Mouse (Mus musculus): ENCODE measurements at regions not wholly inside any gene's neighbourhood (a gene's known extent, or its start where the extent isn't known, plus 50 kb on each side); places are given as distances from the start of the nearest gene placed in this dataset.

DNA sequence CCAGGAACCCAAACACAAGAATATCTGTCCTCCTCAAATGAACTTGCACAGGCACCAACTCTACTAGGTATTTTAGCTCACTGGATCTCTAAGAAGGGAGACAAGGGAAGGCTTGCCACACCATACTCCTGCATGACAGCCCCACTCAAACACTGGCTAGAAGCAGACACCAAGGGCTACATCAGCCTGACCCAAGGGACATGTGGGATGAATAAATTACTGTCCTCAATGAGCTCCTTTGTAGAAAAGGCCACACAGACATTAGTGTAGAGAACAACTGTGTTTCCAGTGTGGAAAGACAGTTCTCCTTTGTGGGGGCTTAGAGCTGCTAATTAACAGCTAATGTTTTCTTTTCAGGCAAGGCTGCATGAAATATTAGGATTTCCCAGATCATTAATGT lies 335.9 kb upstream of the Clnk start:
- Histone ChIP-seq H3K4me3 (replicated peaks in 1 of 3; ENCODE audit: low read depth in 2 of 3, low read length in 2 of 3, poor library complexity in 1 of 3) (no peak overlapping the region), H3K4me1 (ENCODE audit: control insufficient read depth in 1 of 2, insufficient read depth in 2 of 2) (peaks cover 0 to 4% of the 10 kb centered on the region in 2 experiments; a peak in 1 of 4 replicates), H3K36me3 (replicated peaks in 1 of 2; ENCODE audit: control insufficient read depth in 1 of 2, insufficient read depth in 1 of 2, low read length in 1 of 2) (no peaks in the 10 kb centered on the region), H3K27ac (ENCODE audit: insufficient read depth, low read depth) (no peak overlapping the region), H3K79me2 (replicated peaks; ENCODE audit: control insufficient read depth, extremely low read depth, insufficient read depth, poor library complexity, severe bottlenecking) (no peaks in the 10 kb centered on the region), H3K4me2 (ENCODE audit: insufficient read depth, low read depth, poor library complexity, severe bottlenecking) (no peak overlapping the region), H3K9ac (ENCODE audit: insufficient read depth, low read depth) (no peak overlapping the region), H3K9me3 (replicated peaks; ENCODE audit: low read length) (no peaks in the 10 kb centered on the region), H3K27me3 (replicated peaks) (no peaks in the 10 kb centered on the region)
- DNase-seq (ENCODE audit: extremely low read depth): peak; percentile 12
- dilution Hi-C loops (cut with MboI; ENCODE audit: extremely low pct_ligation_motif_present, extremely low pct_unique_long_range_greater_than_20kb, low sequenced_read_pairs): no loop called here
- no peak for TF ChIP-seq SIN3A (IDR thresholded peaks at IDR 0.05; ENCODE audit: low read length)
- TF ChIP-seq ZNF384 (IDR thresholded peaks at IDR 0.05; ENCODE audit: low read depth, low read length): no peak
- no peak for TF ChIP-seq PAX5 (IDR thresholded peaks at IDR 0.05; ENCODE audit: low read length)
- TF ChIP-seq MYC (IDR thresholded peaks at IDR 0.05; ENCODE audit: low read depth, low read length): no peak
- no peak for TF ChIP-seq MAX (IDR thresholded peaks at IDR 0.05; ENCODE audit: low read length)
- no peak for TF ChIP-seq POLR2A (IDR thresholded peaks at IDR 0.05; ENCODE audit: low read depth, low read length)
- TF ChIP-seq UBTF (IDR thresholded peaks at IDR 0.05; ENCODE audit: low read depth, low read length): no peak
- no peak for TF ChIP-seq CHD1 (IDR thresholded peaks at IDR 0.05; ENCODE audit: low read depth, low read length)
- no peak for TF ChIP-seq MAZ (IDR thresholded peaks at IDR 0.05; ENCODE audit: low read depth, low read length)
- TF ChIP-seq ETS1 (conservative IDR thresholded peaks at IDR 0.05; ENCODE audit: low read depth, low read length): no peak
- no peak for TF ChIP-seq ZC3H11A (IDR thresholded peaks at IDR 0.05; ENCODE audit: low read depth, low read length)
- TF ChIP-seq SMC3 (IDR thresholded peaks at IDR 0.05; ENCODE audit: low read depth, low read length): no peak
- no peak for TF ChIP-seq KAT2A (IDR thresholded peaks at IDR 0.05; ENCODE audit: insufficient replicate concordance, low read length)
- TF ChIP-seq CHD2 (IDR thresholded peaks at IDR 0.05; ENCODE audit: low read length): no peak
- TF ChIP-seq JUN (IDR thresholded peaks at IDR 0.05; ENCODE audit: insufficient read depth, low read depth, low read length): no peak
- TF ChIP-seq MEF2A (IDR thresholded peaks at IDR 0.05; ENCODE audit: borderline replicate concordance, low read depth, low read length): no peak
- no peak for TF ChIP-seq JUND (conservative IDR thresholded peaks at IDR 0.05; ENCODE audit: low read depth, low read length)
- no peak for TF ChIP-seq RAD21 (IDR thresholded peaks at IDR 0.05; ENCODE audit: low read depth, low read length)
- in situ Hi-C loops (cut with MboI; ENCODE audit: low pct_ligation_motif_present, low pct_unique_long_range_greater_than_20kb, low sequenced_read_pairs): no loop called here

- H3K4me3 ChIP-seq (replicated peaks in 1 of 3; ENCODE audit: low read depth in 2 of 3, low read length in 2 of 3, poor library complexity in 1 of 3): no peak overlapping the region
- dilution Hi-C loops (cut with MboI; ENCODE audit: extremely low pct_ligation_motif_present, extremely low pct_unique_long_range_greater_than_20kb, low sequenced_read_pairs): no loop called here
- H3K36me3 ChIP-seq (replicated peaks in 1 of 2; ENCODE audit: control insufficient read depth in 1 of 2, insufficient read depth in 1 of 2, low read length in 1 of 2): no peaks in the 10 kb centered on the region
- no peak for DNase-seq (ENCODE audit: extremely low read depth)
- no peak overlapping the region for H3K9ac ChIP-seq (ENCODE audit: insufficient read depth, low read depth)
- in situ Hi-C loops (cut with MboI; ENCODE audit: low pct_ligation_motif_present, low pct_unique_long_range_greater_than_20kb, low sequenced_read_pairs): no loop called here
- no peak overlapping the region for H3K4me2 ChIP-seq (ENCODE audit: insufficient read depth, low read depth, poor library complexity, severe bottlenecking)
- no peak overlapping the region for H3K27ac ChIP-seq (ENCODE audit: insufficient read depth, low read depth)
- H3K4me1 ChIP-seq (ENCODE audit: control insufficient read depth in 1 of 2, insufficient read depth in 2 of 2): no peaks in the 10 kb centered on the region
- H3K27me3 ChIP-seq (replicated peaks): no peaks in the 10 kb centered on the region
- no peaks in the 10 kb centered on the region for H3K9me3 ChIP-seq (replicated peaks; ENCODE audit: low read length)
- H3K79me2 ChIP-seq (replicated peaks; ENCODE audit: control insufficient read depth, extremely low read depth, insufficient read depth, poor library complexity, severe bottlenecking): no peaks in the 10 kb centered on the region
- TF ChIP-seq BHLHE40 (IDR thresholded peaks at IDR 0.05; ENCODE audit: low read depth, low read length) (no peak), HCFC1 (IDR thresholded peaks at IDR 0.05; ENCODE audit: low read depth, low read length) (no peak), SMC3 (IDR thresholded peaks at IDR 0.05; ENCODE audit: low read depth, low read length) (no peak), RAD21 (IDR thresholded peaks at IDR 0.05; ENCODE audit: low read depth, low read length) (no peak), UBTF (IDR thresholded peaks at IDR 0.05; ENCODE audit: low read depth, low read length) (no peak), E2F4 (IDR thresholded peaks at IDR 0.05; ENCODE audit: insufficient replicate concordance, low read depth, low read length) (no peak), ELF1 (IDR thresholded peaks at IDR 0.05; ENCODE audit: low read depth, low read length) (no peak), MYC (IDR thresholded peaks at IDR 0.05; ENCODE audit: low read depth, low read length) (no peak), MAFK (IDR thresholded peaks at IDR 0.05; ENCODE audit: insufficient replicate concordance, low read length) (no peak), IRF4 (IDR thresholded peaks at IDR 0.05; ENCODE audit: low read depth, low read length) (no peak), ZMIZ1 (IDR thresholded peaks at IDR 0.05; ENCODE audit: low read depth, low read length) (no peak), USF1 (IDR thresholded peaks at IDR 0.05; ENCODE audit: low read depth, low read length) (no peak), MAZ (IDR thresholded peaks at IDR 0.05; ENCODE audit: low read depth, low read length) (no peak), TCF12 (IDR thresholded peaks at IDR 0.05; ENCODE audit: low read depth, low read length) (no peak), SIN3A (IDR thresholded peaks at IDR 0.05; ENCODE audit: low read length) (no peak), CTCF (conservative IDR thresholded peaks at IDR 0.05 in 1 of 2, IDR thresholded peaks at IDR 0.05 in 1 of 2; ENCODE audit: low read depth in 2 of 2, low read length in 2 of 2) (no peak), JUND (conservative IDR thresholded peaks at IDR 0.05; ENCODE audit: low read depth, low read length) (no peak), PAX5 (IDR thresholded peaks at IDR 0.05; ENCODE audit: low read length) (no peak), RCOR1 (conservative IDR thresholded peaks at IDR 0.05; ENCODE audit: low read depth, low read length) (no peak)
Measured at GRCm38 (mm10) chr5:39198856-39199255, 322.2 kb upstream of the Clnk start.
